Mouse (Mus musculus) brain, embryonic 14.5 days (tissue): ENCODE measurements around the gene Zbtb22.

Experiments used
- CTCF ChIP-seq: fragments of 200-500 bp; IDR thresholded peaks from 2 replicates; pipeline ENCODE4 v1.5.1; 2012; ENCODE audit warnings: inconsistent platforms, mild to moderate bottlenecking, moderate library complexity, borderline replicate concordance; ENCODE audit not compliant: insufficient read depth, insufficient read length; ENCODE audit errors: extremely low read depth
- POLR2A ChIP-seq: fragments of 200-500 bp; IDR thresholded peaks from 2 replicates; pipeline ENCODE4 v1.6.1; 2012; ENCODE audit warnings: mild to moderate bottlenecking, inconsistent platforms, borderline replicate concordance; ENCODE audit not compliant: poor library complexity, insufficient read depth, insufficient read length, severe bottlenecking; ENCODE audit errors: extremely low read depth

DNA sequence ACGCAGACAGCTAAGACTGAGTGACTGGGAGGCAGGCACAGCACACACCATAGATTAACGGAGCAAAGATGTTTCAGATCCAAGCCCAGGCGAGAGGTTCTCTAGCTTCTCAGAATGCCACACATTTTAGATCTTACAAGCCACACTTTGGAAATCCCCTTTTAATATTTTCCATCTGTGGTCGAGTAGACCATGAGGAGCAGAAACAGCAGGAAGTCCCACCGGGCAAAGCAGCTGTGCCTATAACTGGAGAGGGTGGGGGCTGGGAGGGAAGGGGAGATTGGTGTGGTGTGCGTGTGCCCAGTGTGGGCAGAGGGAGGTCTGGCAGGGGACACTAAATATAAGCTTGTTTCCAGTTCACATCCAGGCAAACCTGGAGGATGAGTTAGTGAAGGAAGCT lies 41.8 kb downstream of the Zbtb22 start:
- TF ChIP-seq CTCF (no peak), POLR2A (no peak)
